Mouse (Mus musculus) midbrain, embryonic 12.5 days (tissue): ENCODE results near the gene Zfp799. TPM values are rescaled to one million over a fixed set of nuclear protein-coding genes. Genes with fewer than 3 reads are reported as not detected.

Experiments used
- ATAC-seq: fragments of 200-750 bp; cut with Nextera tagmentation; 2 replicates; pipeline ENCODE4 v1.8.0; 2017; ENCODE audit warnings: low read depth, moderate TSS enrichment, moderate library complexity; ENCODE audit not compliant: low FRiP score
- H3K27ac ChIP-seq: fragments of 300-500 bp; sonication (generic); replicated peaks from 2 replicates; pipeline ENCODE4 v1.5.1; 2016; ENCODE audit warnings: mild to moderate bottlenecking
- H3K27me3 ChIP-seq: fragments of 300-500 bp; sonication (generic); 2 replicates; pipeline ENCODE4 v1.6.1; 2016; ENCODE audit warnings: mild to moderate bottlenecking
- H3K36me3 ChIP-seq: fragments of 300-500 bp; sonication (generic); 2 replicates; pipeline ENCODE4 v1.6.1; 2016
- H3K4me1 ChIP-seq: fragments of 300-500 bp; sonication (generic); 2 replicates; pipeline ENCODE4 v1.6.1; 2016
- H3K4me2 ChIP-seq: fragments of 300-500 bp; sonication (generic); replicated peaks from 2 replicates; pipeline ENCODE4 v1.6.1; 2016; ENCODE audit warnings: mild to moderate bottlenecking, moderate library complexity
- H3K4me3 ChIP-seq: fragments of 300-500 bp; sonication (generic); 2 replicates; pipeline ENCODE4 v1.5.1; 2016; ENCODE audit warnings: mild to moderate bottlenecking
- H3K9ac ChIP-seq: fragments of 300-500 bp; sonication (generic); replicated peaks from 2 replicates; pipeline ENCODE4 v1.6.1; 2016; ENCODE audit warnings: mild to moderate bottlenecking, moderate library complexity
- H3K9me3 ChIP-seq: fragments of 300-500 bp; sonication (generic); 2 replicates; pipeline ENCODE4 v1.6.1; 2016; ENCODE audit warnings: mild to moderate bottlenecking
- WGBS: fragments of 180-500 bp; shearing (Covaris S2); methylation state at CpG from one replicate; pipeline ENCODE4 v1.1.7; 2016; 5-methylcytosine and 5-hydroxymethylcytosine counted together
- polyA plus RNA-seq: library from polyadenylated mRNA; unstranded; fragments of >200 nt; fragmentation: Nextera tagmentation; extraction: Ambion mirVana; gene quantifications from 2 replicates; pipeline ENCODE4 v1.2.1, GENCODE M21; 2016

Zfp799 gene
- polyA plus RNA-seq, 1 experiment from 2014 or later, result 18.6 TPM

- Histone ChIP-seq H3K4me2 (peak overlapping the region; percentile 62), H3K4me1 (peaks cover 12% of the 10 kb centered on the region), H3K9me3 (no peaks in the 10 kb centered on the region), H3K27ac (no peak overlapping the region), H3K27me3 (0 out of 2 replicates have a peak, but pooled peaks cover 3% of the 10 kb centered on the region), H3K36me3 (peaks cover 13% of the 10 kb centered on the region), H3K9ac (peak overlapping the region; percentile 89; the same call in 1 of the 2 replicates), H3K4me3 (peak overlapping the region; percentile 77)
- 38% methylated on average over 3 of the region's 3 CpGs for WGBS
- ATAC-seq, result no peak
These were observed 339 bp upstream of the Zfp799 start for GRCm38 (mm10) chr17:32830418-32830782.

- peaks cover 38% of the 10 kb centered on the region for H3K36me3 ChIP-seq
- no peak overlapping the region for H3K4me3 ChIP-seq
- H3K27me3 ChIP-seq, result no peaks in the 10 kb centered on the region
- H3K4me2 ChIP-seq, result no peak overlapping the region
- no peak for ATAC-seq
- H3K4me1 ChIP-seq, result peaks cover 5% of the 10 kb centered on the region
- no peak overlapping the region for H3K9ac ChIP-seq
- H3K27ac ChIP-seq, result no peak overlapping the region
- 96% methylated on average over 1 of the region's 1 CpGs for WGBS
- H3K9me3 ChIP-seq, result no peaks in the 10 kb centered on the region
These were observed 13.8 kb downstream of the Zfp799 start for GRCm38 (mm10) chr17:32816074-32816784.

- H3K4me1 ChIP-seq, result peaks cover 7% of the 10 kb centered on the region
- no peak for ATAC-seq
- H3K27ac ChIP-seq, result no peak overlapping the region
- H3K4me3 ChIP-seq, result no peak overlapping the region
- H3K27me3 ChIP-seq, result no peaks in the 10 kb centered on the region
- H3K9ac ChIP-seq, result no peak overlapping the region
- H3K4me2 ChIP-seq, result no peak overlapping the region
- no peaks in the 10 kb centered on the region for H3K9me3 ChIP-seq
- peaks cover 20% of the 10 kb centered on the region for H3K36me3 ChIP-seq
- WGBS, result 86% methylated on average over 7 of the region's 7 CpGs
These were observed 15.9 kb downstream of the Zfp799 start for GRCm38 (mm10) chr17:32814136-32814535.

GRCm38 (mm10) chr17:32810648-32811047 is 19.4 kb downstream of the Zfp799 start:
- Histone ChIP-seq H3K9me3 (no peaks in the 10 kb centered on the region), H3K27me3 (no peaks in the 10 kb centered on the region), H3K4me1 (peaks cover 25% of the 10 kb centered on the region), H3K4me2 (peak overlapping the region; percentile 65), H3K9ac (no peak overlapping the region), H3K27ac (peak overlapping the region; percentile 96), H3K36me3 (peaks cover under 1% of the 10 kb centered on the region; the same call in 1 of the 2 replicates), H3K4me3 (peak overlapping the region; percentile 60; the same call in 1 of the 2 replicates)
- no peak for ATAC-seq
- WGBS, result 29% methylated on average over 1 of the region's 1 CpGs

GRCm38 (mm10) chr17:32809544-32810374 is 20.3 kb downstream of the Zfp799 start, which contains the start of gene Zfp811:
Gene Zfp811, minus strand, starts transcription at chr17:32809931.
- under 1% methylated on average over 17 of the region's 17 CpGs for WGBS
- ATAC-seq, result peak; percentile 94
- peak within 1 kb of the TSS; percentile 60 for H3K4me3 ChIP-seq
- H3K4me1 ChIP-seq, result peaks cover 25% of the 10 kb centered on the region
- peak within 1 kb of the TSS; percentile 71 for H3K9ac ChIP-seq
- H3K36me3 ChIP-seq, result no peaks in the 10 kb centered on the region
- H3K4me2 ChIP-seq, result peak within 1 kb of the TSS; percentile 65
- peak within 1 kb of the TSS; percentile 96 for H3K27ac ChIP-seq
- no peaks in the 10 kb centered on the region for H3K27me3 ChIP-seq
- no peaks in the 10 kb centered on the region for H3K9me3 ChIP-seq

- H3K4me3 ChIP-seq, result peak overlapping the region; percentile 60
- no peaks in the 10 kb centered on the region for H3K36me3 ChIP-seq
- no peak for ATAC-seq
- peaks cover 25% of the 10 kb centered on the region for H3K4me1 ChIP-seq
- peak overlapping the region; percentile 96 for H3K27ac ChIP-seq
- H3K4me2 ChIP-seq, result peak overlapping the region; percentile 65
- H3K9ac ChIP-seq, result peak overlapping the region; percentile 71
- no peaks in the 10 kb centered on the region for H3K27me3 ChIP-seq
- 4% methylated on average over 8 of the region's 8 CpGs for WGBS
- no peaks in the 10 kb centered on the region for H3K9me3 ChIP-seq
These were observed 21.1 kb downstream of the Zfp799 start for GRCm38 (mm10) chr17:32808921-32809320.

GRCm38 (mm10) chr17:32789244-32789643 is 40.8 kb downstream of the Zfp799 start:
- H3K4me3 ChIP-seq, result peak overlapping the region; percentile 95; the same call in 1 of the 2 replicates
- H3K9ac ChIP-seq, result no peak overlapping the region
- peaks cover 24% of the 10 kb centered on the region for H3K4me1 ChIP-seq
- WGBS, result 75% methylated on average over 8 of the region's 8 CpGs
- H3K27ac ChIP-seq, result no peak overlapping the region
- no peaks in the 10 kb centered on the region for H3K27me3 ChIP-seq
- no peak for ATAC-seq
- H3K36me3 ChIP-seq, result peaks cover 19% of the 10 kb centered on the region
- H3K4me2 ChIP-seq, result no peak overlapping the region
- no peaks in the 10 kb centered on the region for H3K9me3 ChIP-seq

GRCm38 (mm10) chr17:32788576-32788975 is 41.5 kb downstream of the Zfp799 start:
- Histone ChIP-seq H3K4me3 (peak overlapping the region; percentile 95), H3K27ac (0 out of 2 replicates have a peak overlapping the region, but pooled peaks have one; percentile 30), H3K27me3 (no peaks in the 10 kb centered on the region), H3K4me2 (peak overlapping the region; percentile 65), H3K9me3 (no peaks in the 10 kb centered on the region), H3K4me1 (peaks cover 24% of the 10 kb centered on the region), H3K9ac (peak overlapping the region; percentile 44), H3K36me3 (peaks cover 21% of the 10 kb centered on the region)
- WGBS, result 12% methylated on average over 9 of the region's 9 CpGs
- no peak for ATAC-seq

- H3K4me3 ChIP-seq, result peak within 1 kb of the TSS; percentile 95
- H3K4me2 ChIP-seq, result peak within 1 kb of the TSS; percentile 65
- peak within 1 kb of the TSS; percentile 98 for H3K9ac ChIP-seq
- no peaks in the 10 kb centered on the region for H3K27me3 ChIP-seq
- peaks cover 23% of the 10 kb centered on the region for H3K36me3 ChIP-seq
- H3K9me3 ChIP-seq, result no peaks in the 10 kb centered on the region
- under 1% methylated on average over 22 of the region's 22 CpGs for WGBS
- peak; percentile 97 for ATAC-seq
- peak within 1 kb of the TSS; percentile 92 for H3K27ac ChIP-seq
- peaks cover 24% of the 10 kb centered on the region for H3K4me1 ChIP-seq
These were observed 41.9 kb downstream of the Zfp799 start, which contains the start of gene Zfp871 for GRCm38 (mm10) chr17:32788094-32788559. Gene Zfp871, minus strand, starts transcription at chr17:32788287.

GRCm38 (mm10) chr17:32787436-32788093 is 42.5 kb downstream of the Zfp799 start:
- Histone ChIP-seq H3K36me3 (peaks cover 29% of the 10 kb centered on the region), H3K4me2 (peak overlapping the region; percentile 65), H3K9me3 (no peaks in the 10 kb centered on the region), H3K27ac (peak overlapping the region; percentile 92), H3K27me3 (no peaks in the 10 kb centered on the region), H3K4me3 (peak overlapping the region; percentile 95), H3K9ac (peak overlapping the region; percentile 98), H3K4me1 (peaks cover 24% of the 10 kb centered on the region)
- 1% methylated on average over 29 of the region's 31 CpGs for WGBS
- ATAC-seq, result peak; percentile 88

GRCm38 (mm10) chr17:32786944-32787343 is 43.1 kb downstream of the Zfp799 start:
- Histone ChIP-seq H3K9me3 (no peaks in the 10 kb centered on the region), H3K4me1 (peaks cover 24% of the 10 kb centered on the region), H3K9ac (peak overlapping the region; percentile 98), H3K27ac (no peak overlapping the region), H3K27me3 (no peaks in the 10 kb centered on the region), H3K4me3 (peak overlapping the region; percentile 95), H3K36me3 (peaks cover 31% of the 10 kb centered on the region), H3K4me2 (peak overlapping the region; percentile 65)
- no peak for ATAC-seq
- WGBS, result 81% methylated on average over 6 of the region's 6 CpGs
